Mouse (Mus musculus) intestine, embryonic 14.5 days (tissue): Measurements from ENCODE around the gene Tnnt2. TPM values are rescaled to one million over a fixed set of nuclear protein-coding genes. Genes with fewer than 3 reads are reported as not detected.

Experiments used
- ATAC-seq: fragments of 200-750 bp; cut with Nextera tagmentation; replicated peaks from 2 replicates; pipeline ENCODE4 v1.8.0; 2017; ENCODE audit warnings: low read depth, moderate number of reproducible peaks, moderate TSS enrichment, moderate library complexity; ENCODE audit not compliant: low FRiP score, low TSS enrichment
- DNase-seq: peaks from one replicate; pipeline ENCODE4 v3.0.0-alpha.2; 2018; ENCODE audit warnings: low spot score
- H3K27ac ChIP-seq: fragments of 300-500 bp; sonication (generic); 2 replicates; pipeline ENCODE4 v1.5.1; 2014; ENCODE audit warnings: low read depth, mild to moderate bottlenecking, control low read depth
- H3K27me3 ChIP-seq: fragments of 300-500 bp; sonication (generic); replicated peaks from 2 replicates; pipeline ENCODE4 v1.6.1; 2014; ENCODE audit warnings: low read length, control low read depth; ENCODE audit not compliant: control insufficient read depth, insufficient read depth
- H3K36me3 ChIP-seq: fragments of 300-500 bp; sonication (generic); 2 replicates; pipeline ENCODE4 v1.6.1; 2014; ENCODE audit warnings: low read length, control low read depth; ENCODE audit not compliant: control insufficient read depth, insufficient read depth
- H3K4me1 ChIP-seq: fragments of 300-500 bp; sonication (generic); replicated peaks from 2 replicates; pipeline ENCODE4 v1.6.1; 2014; ENCODE audit warnings: low read length, control low read depth, mixed read lengths; ENCODE audit not compliant: control insufficient read depth, insufficient read depth
- H3K4me2 ChIP-seq: fragments of 300-500 bp; sonication (generic); 2 replicates; pipeline ENCODE4 v1.6.1; 2014; ENCODE audit warnings: low read length
- H3K4me3 ChIP-seq: fragments of 300-500 bp; sonication (generic); 2 replicates; pipeline ENCODE4 v1.5.1; 2014; ENCODE audit warnings: low read depth, low read length, control low read depth, mixed read lengths
- H3K9ac ChIP-seq: fragments of 300-500 bp; sonication (generic); 2 replicates; pipeline ENCODE4 v1.6.1; 2014; ENCODE audit warnings: mild to moderate bottlenecking, low read length
- H3K9me3 ChIP-seq: fragments of 300-500 bp; sonication (generic); 2 replicates; pipeline ENCODE4 v1.6.1; 2016; ENCODE audit warnings: low read length, control low read depth; ENCODE audit not compliant: control insufficient read depth
- WGBS: fragments of 180-500 bp; shearing (Covaris S2); extraction: QIAGEN DNeasy Blood & Tissue Kit; methylation state at CpG from one replicate; pipeline ENCODE4 v1.1.7; 2014; 5-methylcytosine and 5-hydroxymethylcytosine counted together
- polyA plus RNA-seq: library from polyadenylated mRNA; unstranded; fragments of >200 nt; fragmentation: Nextera tagmentation; extraction: Ambion mirVana; gene quantifications from 2 replicates; pipeline ENCODE4 v1.2.1, GENCODE M21; 2014

Gene Tnnt2
- polyA plus RNA-seq, 1 experiment from 2014 or later = 13.2 TPM

GRCm38 (mm10) chr1:135828918-135829317, 7.2 kb upstream of the Tnnt2 start:
- no peak for DNase-seq
- ATAC-seq = no peak
- Histone ChIP-seq H3K4me3 (no peak overlapping the region), H3K27ac (no peak overlapping the region), H3K4me1 (no peaks in the 10 kb centered on the region), H3K9ac (no peak overlapping the region), H3K4me2 (no peak overlapping the region), H3K36me3 (0 out of 2 replicates have a peak, but pooled peaks cover 3% of the 10 kb centered on the region), H3K9me3 (no peaks in the 10 kb centered on the region), H3K27me3 (no peaks in the 10 kb centered on the region)
- 24% methylated on average over 1 of the region's 1 CpGs for WGBS

- no peaks in the 10 kb centered on the region for H3K9me3 ChIP-seq
- no peak overlapping the region for H3K27ac ChIP-seq
- no peak overlapping the region for H3K9ac ChIP-seq
- H3K36me3 ChIP-seq = 0 out of 2 replicates have a peak, but pooled peaks cover under 1% of the 10 kb centered on the region
- no peak overlapping the region for H3K4me2 ChIP-seq
- 54% methylated on average over 6 of the region's 6 CpGs for WGBS
- H3K27me3 ChIP-seq = no peaks in the 10 kb centered on the region
- ATAC-seq (no peak), DNase-seq (no peak)
- H3K4me1 ChIP-seq = peaks cover 10% of the 10 kb centered on the region
- H3K4me3 ChIP-seq = no peak overlapping the region
Observed at GRCm38 (mm10) chr1:135834206-135834859, 1.8 kb upstream of the Tnnt2 start.

- no peaks in the 10 kb centered on the region for H3K27me3 ChIP-seq
- no peak for DNase-seq
- 75% methylated on average over 8 of the region's 8 CpGs for WGBS
- H3K4me1 ChIP-seq = peaks cover 10% of the 10 kb centered on the region
- H3K9ac ChIP-seq = no peak overlapping the region
- H3K27ac ChIP-seq = no peak overlapping the region
- H3K36me3 ChIP-seq = no peaks in the 10 kb centered on the region
- H3K4me2 ChIP-seq = no peak overlapping the region
- no peaks in the 10 kb centered on the region for H3K9me3 ChIP-seq
- H3K4me3 ChIP-seq = no peak overlapping the region
- no peak for ATAC-seq
Observed at GRCm38 (mm10) chr1:135834983-135835382, 1.2 kb upstream of the Tnnt2 start.

GRCm38 (mm10) chr1:135838626-135839025, 2.5 kb downstream of the Tnnt2 start:
- WGBS = 62% methylated on average over 4 of the region's 4 CpGs
- Histone ChIP-seq H3K9ac (no peak overlapping the region), H3K4me1 (peaks cover 13% of the 10 kb centered on the region), H3K9me3 (no peaks in the 10 kb centered on the region), H3K36me3 (no peaks in the 10 kb centered on the region), H3K4me2 (no peak overlapping the region), H3K27ac (no peak overlapping the region), H3K4me3 (no peak overlapping the region), H3K27me3 (no peaks in the 10 kb centered on the region)
- no peak for ATAC-seq
- DNase-seq = no peak

GRCm38 (mm10) chr1:135839065-135839464, 2.9 kb downstream of the Tnnt2 start:
- no peak overlapping the region for H3K4me2 ChIP-seq
- peaks cover 13% of the 10 kb centered on the region for H3K4me1 ChIP-seq
- WGBS = 87% methylated on average over 6 of the region's 6 CpGs
- H3K27me3 ChIP-seq = no peaks in the 10 kb centered on the region
- no peaks in the 10 kb centered on the region for H3K9me3 ChIP-seq
- no peak overlapping the region for H3K4me3 ChIP-seq
- H3K9ac ChIP-seq = no peak overlapping the region
- no peak for ATAC-seq
- H3K36me3 ChIP-seq = no peaks in the 10 kb centered on the region
- no peak overlapping the region for H3K27ac ChIP-seq
- DNase-seq = no peak

GRCm38 (mm10) chr1:135840675-135841395, 4.7 kb downstream of the Tnnt2 start:
- peaks cover 9% of the 10 kb centered on the region for H3K4me1 ChIP-seq
- no peaks in the 10 kb centered on the region for H3K27me3 ChIP-seq
- H3K9me3 ChIP-seq = no peaks in the 10 kb centered on the region
- no peaks in the 10 kb centered on the region for H3K36me3 ChIP-seq
- H3K4me3 ChIP-seq = no peak overlapping the region
- no peak overlapping the region for H3K4me2 ChIP-seq
- no peak overlapping the region for H3K9ac ChIP-seq
- DNase-seq (no peak), ATAC-seq (no peak)
- WGBS = 71% methylated on average over 15 of the region's 15 CpGs
- H3K27ac ChIP-seq = no peak overlapping the region

GRCm38 (mm10) chr1:135843519-135844262, 7.5 kb downstream of the Tnnt2 start:
- ATAC-seq = no peak

GRCm38 (mm10) chr1:135844481-135844880, 8.3 kb downstream of the Tnnt2 start:
- Histone ChIP-seq H3K27me3 (no peaks in the 10 kb centered on the region), H3K4me2 (no peak overlapping the region), H3K4me3 (no peak overlapping the region), H3K27ac (no peak overlapping the region), H3K4me1 (peaks cover 2% of the 10 kb centered on the region; the same call in 1 of the 2 replicates), H3K36me3 (no peaks in the 10 kb centered on the region), H3K9ac (no peak overlapping the region), H3K9me3 (no peaks in the 10 kb centered on the region)
- no peak for DNase-seq
- no peak for ATAC-seq
- WGBS = 63% methylated on average over 6 of the region's 6 CpGs

More at GRCm38 (mm10) chr1:135843519-135844262, 7.5 kb downstream of the Tnnt2 start:
- Histone ChIP-seq H3K4me1 (peaks cover 2% of the 10 kb centered on the region; the same call in 1 of the 2 replicates), H3K9ac (no peak overlapping the region), H3K4me2 (no peak overlapping the region), H3K36me3 (no peaks in the 10 kb centered on the region), H3K27ac (no peak overlapping the region), H3K4me3 (no peak overlapping the region), H3K9me3 (no peaks in the 10 kb centered on the region), H3K27me3 (no peaks in the 10 kb centered on the region)
- WGBS = 86% methylated on average over 10 of the region's 10 CpGs
- DNase-seq = no peak
